Mouse (Mus musculus) ES-CJ7 (cell line): ENCODE results near the gene Dag1.
A peak's percentile ranks its signal among the peaks of the same experiment; 100 is the strongest.

Source experiments
- DNase-seq: peaks from one replicate; pipeline ENCODE4 v3.0.0; 2011; ENCODE audit warnings: low read depth, low spot score

Dag1 gene

DNA sequence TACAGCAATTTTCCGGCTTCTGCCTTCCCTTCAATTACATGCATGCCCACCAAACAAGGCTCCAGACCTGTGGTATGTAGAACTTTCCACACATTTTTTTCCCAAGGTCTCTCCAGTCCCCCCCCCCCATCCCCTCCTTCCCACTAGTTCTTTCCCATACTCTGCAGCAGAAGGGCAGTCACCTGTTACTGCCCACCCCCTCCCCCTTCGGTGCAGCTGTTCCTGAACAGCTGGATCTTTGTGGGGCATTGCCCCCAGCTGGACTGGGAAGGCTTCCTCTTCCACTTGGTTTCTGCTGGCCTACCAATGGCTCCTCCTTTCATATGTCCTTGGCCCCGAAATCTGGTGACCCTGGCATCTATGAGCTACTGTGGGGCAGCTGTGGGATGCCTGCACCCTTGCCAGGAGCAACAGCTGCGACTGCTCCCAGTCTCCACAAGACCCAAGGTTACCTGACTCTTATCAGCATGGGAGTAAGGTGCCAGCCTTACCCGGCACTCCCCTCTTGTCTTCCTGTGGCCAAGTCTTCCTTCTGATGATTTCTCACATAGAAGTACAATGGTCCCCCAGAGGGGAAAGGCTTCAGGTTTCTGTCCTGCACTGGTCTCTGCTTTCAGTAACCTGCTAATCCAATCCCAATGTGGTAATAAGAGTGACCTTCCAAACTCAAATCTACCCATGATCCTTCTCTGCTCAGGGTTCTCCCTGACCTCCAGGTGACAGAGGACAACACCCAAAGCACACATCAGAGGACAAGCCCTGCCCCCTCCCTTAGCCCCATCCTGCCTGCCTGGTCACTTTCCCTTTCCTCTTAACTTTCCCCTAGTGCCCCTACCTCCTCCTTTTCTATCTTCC lies 10.9 kb upstream of the Dag1 start:
- no peak for DNase-seq

- no peak for DNase-seq
These were observed 9.7 kb upstream of the Dag1 start for GRCm38 (mm10) chr9:108273485-108273884.

GRCm38 (mm10) chr9:108272691-108273090 lies 8.9 kb upstream of the Dag1 start:
- DNase-seq: no peak

DNA sequence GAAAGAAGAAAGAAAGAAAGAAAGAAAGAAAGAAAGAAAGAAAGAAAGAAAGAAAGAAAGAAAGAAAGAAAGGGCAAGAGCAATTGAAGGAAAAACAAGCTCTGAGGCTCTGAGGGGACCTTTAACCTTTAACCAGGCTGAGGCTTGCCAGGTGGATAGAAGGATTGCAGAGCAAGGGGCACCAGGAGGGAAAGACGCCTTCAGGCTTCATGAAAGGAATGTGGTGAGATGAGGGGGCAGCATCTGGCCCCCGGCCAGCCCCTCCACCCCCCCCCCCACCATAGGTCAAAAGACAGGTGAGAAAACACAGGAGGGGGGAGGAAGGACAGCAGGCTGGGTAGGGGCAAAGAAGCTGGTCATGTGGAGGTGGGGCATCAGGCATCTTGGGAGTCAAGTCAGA lies 8.2 kb upstream of the Dag1 start:
- no peak for DNase-seq

- DNase-seq: peak; percentile 38
These were observed 4.9 kb upstream of the Dag1 start for GRCm38 (mm10) chr9:108268701-108269100.

DNA sequence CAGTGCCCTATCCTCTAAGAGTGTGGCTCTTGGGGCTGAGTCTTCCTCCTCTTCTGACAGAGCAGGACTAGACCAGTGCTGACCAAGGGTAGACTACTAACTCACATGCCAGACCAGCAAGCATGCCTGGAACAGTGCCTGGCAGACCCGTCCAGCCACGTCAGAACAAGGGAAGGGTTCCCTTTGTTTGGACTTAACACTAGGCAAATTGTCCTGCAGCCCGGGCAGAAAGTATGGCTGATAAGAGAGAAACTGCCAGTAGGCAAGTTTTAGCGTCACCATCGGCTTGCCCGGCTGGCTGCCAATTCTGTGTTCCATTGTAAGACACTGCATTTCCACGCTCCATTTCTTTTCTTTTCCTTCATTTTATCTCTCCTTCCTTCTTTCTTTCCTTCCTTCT lies 3.9 kb upstream of the Dag1 start:
- DNase-seq: no peak

- peak; percentile 81 for DNase-seq
These were observed 2.6 kb upstream of the Dag1 start for GRCm38 (mm10) chr9:108266261-108266935.

DNA sequence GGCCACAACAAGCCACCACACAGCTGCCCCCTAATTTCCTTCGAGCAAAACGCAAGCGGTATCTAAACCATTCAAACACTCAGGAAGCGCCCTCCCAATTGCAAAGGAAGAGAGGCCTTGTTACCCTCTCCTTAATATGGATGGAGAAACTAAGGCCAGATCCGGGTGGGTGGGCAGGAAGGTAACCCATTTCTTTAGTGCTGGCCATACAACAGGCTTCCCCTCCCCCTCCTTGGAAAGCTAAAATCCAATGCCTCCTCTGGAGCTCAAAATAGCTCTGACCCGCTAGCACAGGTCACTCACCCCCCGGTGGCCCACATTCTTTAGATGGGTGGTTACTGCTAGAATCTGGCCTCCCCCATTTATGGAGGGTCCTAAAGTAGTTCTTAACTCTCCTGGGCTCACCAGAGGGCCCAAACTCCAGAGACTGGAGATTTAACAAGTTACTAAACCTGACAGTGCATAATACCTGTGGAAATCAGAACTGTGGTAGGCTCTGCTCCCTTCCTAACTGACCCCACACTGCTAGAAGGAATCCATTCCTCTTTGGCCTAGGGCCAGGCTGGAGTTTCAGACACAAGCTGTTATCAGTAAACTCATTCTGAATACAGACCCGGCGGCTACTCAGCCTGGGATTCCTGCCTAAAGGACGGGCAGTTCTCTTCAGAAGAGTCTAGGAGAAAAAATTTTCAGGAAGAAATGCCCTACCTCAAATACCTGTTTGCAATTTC lies 598 bp upstream of the Dag1 start:
- DNase-seq: peak; percentile 83

DNA sequence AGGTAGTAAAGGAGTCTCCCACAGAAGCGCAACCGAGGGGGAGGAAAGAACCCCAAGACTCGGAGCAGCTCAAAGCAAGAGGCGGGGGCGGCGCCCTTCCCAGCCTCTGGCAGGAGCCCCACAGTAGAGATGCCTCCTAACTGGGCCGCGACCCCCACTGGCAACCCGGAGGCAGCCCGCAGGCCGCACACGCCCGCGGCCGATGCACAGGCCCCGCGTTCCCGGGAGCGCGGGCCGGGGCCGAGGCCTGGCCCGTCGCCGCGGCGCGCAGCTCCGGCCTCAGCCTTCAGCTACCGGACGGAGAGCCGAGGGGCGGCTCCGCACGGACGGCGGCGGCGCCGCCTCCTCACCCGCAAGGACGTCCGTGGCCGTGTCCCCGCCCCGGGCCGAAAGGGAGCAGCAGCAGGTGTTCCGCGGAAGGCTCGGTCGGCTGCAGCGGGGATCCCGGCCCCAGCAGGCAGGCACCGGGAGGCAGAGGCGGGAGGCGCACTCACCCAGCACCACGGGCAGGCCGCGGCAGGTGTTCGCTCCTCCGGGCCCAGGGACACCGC lies 552 bp downstream of the Dag1 start:
- DNase-seq: no peak

GRCm38 (mm10) chr9:108262494-108263049 lies 1.2 kb downstream of the Dag1 start:
- DNase-seq: no peak

DNA sequence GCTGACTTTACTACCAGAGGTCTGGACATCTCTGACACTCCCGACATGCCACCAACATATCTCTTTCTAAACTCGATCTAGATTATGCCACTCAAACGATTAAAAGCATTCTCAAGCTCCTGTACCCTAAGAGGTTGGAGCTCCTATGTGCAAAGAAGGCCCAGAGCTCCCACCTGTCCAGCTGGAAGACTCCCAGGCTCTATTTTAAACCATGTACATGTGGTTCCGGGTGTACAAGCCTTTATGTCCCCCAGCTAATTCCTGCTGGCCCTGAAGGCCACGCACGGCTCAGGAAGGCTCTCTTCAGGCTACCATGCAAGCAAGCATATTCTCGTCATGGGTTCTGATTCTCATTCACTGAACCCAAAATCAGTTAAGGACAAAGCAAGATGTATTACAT lies 1.9 kb downstream of the Dag1 start:
- no peak for DNase-seq

DNA sequence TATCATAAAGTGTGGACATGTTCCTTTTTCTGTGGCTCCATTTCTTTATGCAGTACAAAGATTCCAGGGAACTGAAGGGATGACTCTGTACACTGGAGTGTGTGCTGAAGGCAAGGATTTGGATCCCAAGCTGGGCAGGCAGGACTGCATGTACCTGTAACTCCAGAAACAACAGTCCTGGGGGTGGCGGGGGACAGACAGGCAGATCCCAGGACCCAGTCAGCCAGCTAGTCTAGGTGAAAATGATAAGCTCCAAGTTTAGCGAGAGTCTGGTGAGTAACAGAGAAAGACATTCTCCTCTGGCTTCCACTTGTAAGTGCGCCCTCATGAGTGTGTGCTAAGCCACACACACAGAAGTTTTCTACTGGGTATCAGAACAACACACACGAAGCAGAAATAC lies 3.2 kb downstream of the Dag1 start:
- DNase-seq: no peak

DNA sequence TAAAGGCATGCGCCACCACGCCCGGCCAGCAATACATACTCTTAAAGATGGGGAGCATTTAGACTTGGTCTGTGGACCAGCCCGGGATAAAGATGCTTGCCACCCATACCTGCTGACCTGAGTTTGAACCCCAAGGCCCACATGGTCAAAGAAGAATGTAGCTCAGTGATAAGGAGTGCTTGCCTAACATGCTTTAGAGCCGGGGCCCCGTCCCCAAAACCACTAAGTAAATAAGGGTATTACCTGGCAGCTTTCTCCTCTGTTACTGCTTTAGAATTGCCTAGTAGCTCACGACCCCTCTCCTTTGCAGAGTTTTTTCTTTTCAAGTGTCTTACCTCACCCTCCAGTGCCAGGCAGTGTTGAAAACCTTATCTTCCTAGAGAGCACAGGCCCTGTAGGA lies 11.0 kb downstream of the Dag1 start:
- no peak for DNase-seq

DNA sequence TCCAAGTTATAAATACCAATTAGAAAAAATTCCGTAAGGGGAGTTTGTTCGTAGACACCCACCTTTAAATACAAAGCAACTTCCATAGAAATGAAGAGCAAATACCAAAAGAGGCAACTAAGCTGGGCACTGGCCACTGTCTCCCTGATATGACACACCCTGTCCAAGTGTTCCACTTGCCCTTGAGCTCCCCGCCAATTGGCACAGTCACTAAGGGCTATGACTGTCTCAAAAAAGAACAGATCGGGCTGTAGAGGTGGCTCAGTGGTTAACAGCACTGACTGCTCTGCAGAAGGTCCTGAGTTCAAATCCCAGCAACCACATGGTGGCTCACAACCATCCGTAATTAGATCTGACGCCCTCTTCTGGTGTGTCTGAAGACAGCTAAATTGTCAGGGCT lies 11.9 kb downstream of the Dag1 start:
- no peak for DNase-seq

GRCm38 (mm10) chr9:108248957-108249356 lies 14.8 kb downstream of the Dag1 start:
- no peak for DNase-seq

- DNase-seq: peak; percentile 53
These were observed 18.8 kb downstream of the Dag1 start for GRCm38 (mm10) chr9:108244984-108245383.

- DNase-seq: no peak
These were observed 19.2 kb downstream of the Dag1 start for GRCm38 (mm10) chr9:108244540-108244939.

DNA sequence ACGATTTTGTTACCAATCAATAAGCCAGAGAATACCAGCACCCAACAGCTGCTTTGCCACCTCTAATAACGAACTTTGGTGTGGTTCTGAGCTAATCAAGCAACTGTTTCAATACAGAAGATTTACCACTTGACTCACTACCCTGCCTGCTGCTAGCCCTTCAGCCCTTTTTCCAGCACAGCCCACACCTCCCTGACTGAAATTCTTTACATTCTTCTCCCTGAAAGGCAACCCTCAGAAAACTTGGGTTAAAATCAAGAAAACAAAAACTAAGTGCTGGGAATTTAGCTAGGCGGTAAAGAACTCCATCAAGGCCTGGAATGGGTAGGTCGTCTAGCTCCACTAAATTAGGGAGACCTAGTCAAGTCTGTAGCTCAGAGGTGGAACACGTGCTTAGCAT lies 23.8 kb downstream of the Dag1 start:
- no peak for DNase-seq

DNA sequence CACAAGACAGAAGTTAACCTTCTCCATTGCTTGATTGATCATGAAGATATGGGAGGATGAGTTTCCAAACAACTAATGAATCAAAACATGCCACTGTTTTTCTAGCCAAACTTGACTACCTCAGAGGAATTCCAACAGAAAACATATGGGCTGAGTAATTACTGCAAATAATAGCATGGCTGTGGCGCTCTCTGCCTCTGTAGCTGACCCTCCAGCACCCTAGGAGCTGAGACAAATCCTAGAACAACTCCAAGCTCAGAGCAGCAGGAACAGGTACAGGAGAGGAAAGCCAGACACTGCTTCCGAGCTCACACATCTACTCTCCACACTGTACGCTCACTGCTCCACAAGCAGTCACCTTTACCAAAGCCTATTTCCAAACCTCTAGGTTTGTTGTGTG lies 24.9 kb downstream of the Dag1 start:
- no peak for DNase-seq

GRCm38 (mm10) chr9:108238402-108238801 lies 25.4 kb downstream of the Dag1 start:
- no peak for DNase-seq

GRCm38 (mm10) chr9:108234682-108235081 lies 29.1 kb downstream of the Dag1 start:
- no peak for DNase-seq

DNA sequence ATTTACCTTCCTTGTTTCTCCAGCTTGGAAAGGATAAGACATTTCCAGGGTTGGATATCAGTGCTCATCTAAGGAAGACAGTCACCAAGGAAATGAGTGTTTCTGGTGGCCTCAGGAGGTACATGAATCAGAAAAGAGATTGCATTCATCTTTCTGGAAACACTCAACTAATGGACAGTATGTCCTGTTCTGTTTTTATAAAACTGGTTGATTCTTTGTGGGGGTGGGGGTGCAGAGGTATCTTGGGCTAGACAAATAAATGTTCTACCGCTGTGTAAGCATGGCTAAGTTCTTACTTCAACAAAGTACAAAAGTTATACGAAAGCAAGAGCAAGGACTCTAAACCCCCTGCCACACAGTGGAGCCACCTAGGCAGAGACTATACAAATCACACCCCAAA lies 30.9 kb downstream of the Dag1 start:
- no peak for DNase-seq
